Mouse (Mus musculus) spleen, embryonic (tissue): ENCODE measurements around the gene Dut.

ENCODE experiments used
- CTCF ChIA-PET: fragments of 350-600 bp; sonication (Branson Sonifier 250); formaldehyde crosslinking; loops from one replicate; lab custom pipeline; 2022; lab: Charles Lee

Gene Dut

GRCm38 (mm10) chr2:125303764-125304384, 56.9 kb downstream of the Dut start:
- CTCF ChIA-PET: no interaction called here

GRCm38 (mm10) chr2:125304746-125305145, 57.8 kb downstream of the Dut start:
- CTCF ChIA-PET: no interaction called here

- CTCF ChIA-PET: no interaction called here
Measured at GRCm38 (mm10) chr2:125305671-125306070, 58.7 kb downstream of the Dut start.
